Mouse (Mus musculus): Measurements from ENCODE around the gene Ctxn1.

GRCm38 (mm10) chr8:4265160-4265914 is 6.3 kb upstream of the Ctxn1 start:
- TF ChIP-seq CTCF (IDR thresholded peaks at IDR 0.05; ENCODE audit: extremely low read depth, insufficient read length, insufficient replicate concordance, low read depth, low read length) (no peak), POLR2A (IDR thresholded peaks at IDR 0.05; ENCODE audit: low read depth, low read length) (no peak)

Measured in small intestine, adult 2 months (tissue).